ENCODE assay signal across 8 mouse cellular contexts in genomic region chr2:121509584-121509983, GRCm38 (mm10). TPM values are rescaled to one million over a fixed set of nuclear protein-coding genes. Genes with fewer than 3 reads are reported as not detected.
DNase-seq lines count a peak whose midpoint lies in the region; ATAC-seq lines count a peak whose summit lies in the region.

No protein-coding gene starts in this region.

- 17% methylated on average over 16 of the region's 16 CpGs for WGBS in intestine, embryonic 16.5 days

- no peaks in the 10 kb centered on the region for H3K9me3 ChIP-seq in intestine, embryonic 16.5 days (ENCODE audit: control insufficient read depth, low read length)

- DNase-seq in adrenal gland, adult 2 months = peak; percentile 87
- peak; percentile 48 for DNase-seq in embryo, embryonic 11.5 days (ENCODE audit: low read depth, low spot score)
- peak; percentile 57 to 61 for DNase-seq in gastrocnemius, postnatal 36 days
- peak; percentile 34 for DNase-seq in left cerebral cortex, postnatal 4 days
- peak; percentile 54 for DNase-seq in mesoderm, embryonic 11.5 days (ENCODE audit: low read depth, low spot score)
- peak; percentile 51 for DNase-seq in right cerebral cortex, postnatal 4 days

- intact Hi-C loops in gastrocnemius, postnatal 36 days (cut with DNase I) = no loop called here
- intact Hi-C loops in left cerebral cortex, postnatal 4 days (cut with DNase I) = no loop called here

- peak overlapping the region; percentile 64 for H3K9ac ChIP-seq in intestine, embryonic 16.5 days (ENCODE audit: low read depth, low read length)

- H3K36me3 ChIP-seq in intestine, embryonic 16.5 days (ENCODE audit: control insufficient read depth, insufficient read depth, low read length) = 0 out of 2 replicates have a peak, but pooled peaks cover 8% of the 10 kb centered on the region

- peak; percentile 74 for ATAC-seq in intestine, embryonic 16.5 days
- ATAC-seq in activated CD4-positive, CD25-positive, alpha-beta regulatory T cell, adult 4 months = no peak

- 0 out of 2 replicates have a peak overlapping the region, but pooled peaks have one; percentile 33 for H3K27ac ChIP-seq in intestine, embryonic 16.5 days (ENCODE audit: low read length)

- no peaks in the 10 kb centered on the region for H3K27me3 ChIP-seq in intestine, embryonic 16.5 days (replicated peaks; ENCODE audit: control insufficient read depth, insufficient read depth, low read length)

- peak overlapping the region; percentile 47 for H3K4me3 ChIP-seq in intestine, embryonic 16.5 days (ENCODE audit: low read length)

- H3K4me1 ChIP-seq in intestine, embryonic 16.5 days (ENCODE audit: control insufficient read depth, insufficient read depth, low read length) = peaks cover 8% of the 10 kb centered on the region

- peak overlapping the region; percentile 53 for H3K4me2 ChIP-seq in intestine, embryonic 16.5 days (ENCODE audit: low read depth, low read length)

RNA-seq across cellular contexts. Expression of gene Wdr76, which starts 3.1 kb away (rescaled TPM):
- 1 to 10 TPM; 2.6 to 5.4 TPM for total RNA-seq in adrenal gland, adult 2 months (2021)
- 0.46 and 0.66 TPM in 2 replicates for polyA plus RNA-seq in adrenal gland, adult 2 months (2012; rRNA removed)
- 1 to 10 TPM; 1.7 to 2.0 TPM for total RNA-seq in gastrocnemius, postnatal 36 days (2021)
- polyA plus RNA-seq in intestine, embryonic 16.5 days (2015; fragmentation: Nextera tagmentation; extraction: Ambion mirVana) = 4.8 and 5.0 TPM in 2 replicates
- total RNA-seq in left cerebral cortex, postnatal 4 days (2021) = 1 to 10 TPM; 4.5 to 5.8 TPM
- 10 to 100 TPM; 10.1 to 20.5 TPM for polyA plus RNA-seq in activated CD4-positive, CD25-positive, alpha-beta regulatory T cell, adult 4 months (2017; shearing (Covaris generic))

RNA-seq across cellular contexts. Expression of gene Mfap1a, which starts 3.1 kb away (rescaled TPM):
- 10 to 100 TPM; 30.0 to 37.3 TPM for total RNA-seq in adrenal gland, adult 2 months (2021)
- polyA plus RNA-seq in adrenal gland, adult 2 months (2012; rRNA removed) = 0.68 and 0.79 TPM in 2 replicates
- 10 to 100 TPM; 12.8 to 15.7 TPM for total RNA-seq in gastrocnemius, postnatal 36 days (2021)
- polyA plus RNA-seq in intestine, embryonic 16.5 days (2015; fragmentation: Nextera tagmentation; extraction: Ambion mirVana) = 18.7 and 21.5 TPM in 2 replicates
- total RNA-seq in left cerebral cortex, postnatal 4 days (2021) = 10 to 100 TPM; 30.5 to 32.4 TPM
- 10 to 100 TPM; 32.7 to 47.6 TPM for polyA plus RNA-seq in activated CD4-positive, CD25-positive, alpha-beta regulatory T cell, adult 4 months (2017; shearing (Covaris generic))

RNA-seq across cellular contexts. Expression of gene Mfap1b, which starts 35.7 kb away (rescaled TPM):
- 10 to 100 TPM; 37.2 to 38.7 TPM for total RNA-seq in adrenal gland, adult 2 months (2021)
- 0.89 and 0.98 TPM in 2 replicates for polyA plus RNA-seq in adrenal gland, adult 2 months (2012; rRNA removed)
- 10 to 100 TPM; 17.4 to 21.8 TPM for total RNA-seq in gastrocnemius, postnatal 36 days (2021)
- polyA plus RNA-seq in intestine, embryonic 16.5 days (2015; fragmentation: Nextera tagmentation; extraction: Ambion mirVana) = 38.2 and 40.2 TPM in 2 replicates
- 10 to 100 TPM; 33.9 to 37.8 TPM for total RNA-seq in left cerebral cortex, postnatal 4 days (2021)
- polyA plus RNA-seq in activated CD4-positive, CD25-positive, alpha-beta regulatory T cell, adult 4 months (2017; shearing (Covaris generic)) = 100 to 1,000 TPM in 1 of 2 experiments, 10 to 100 TPM in 1; 82.1 to 109 TPM

RNA-seq across cellular contexts. Expression of gene Serinc4, which starts 53.0 kb away (rescaled TPM):
- total RNA-seq in adrenal gland, adult 2 months (2021) = under 1 TPM in 1 of 2 experiments, not detected in 1; 0.21 TPM
- 0.16 and 0.20 TPM in 2 replicates for polyA plus RNA-seq in adrenal gland, adult 2 months (2012; rRNA removed)
- total RNA-seq in gastrocnemius, postnatal 36 days (2021) = not detected
- polyA plus RNA-seq in intestine, embryonic 16.5 days (2015; fragmentation: Nextera tagmentation; extraction: Ambion mirVana) = 0.13 TPM in 1 of 2 replicates, not detected in the other
- total RNA-seq in left cerebral cortex, postnatal 4 days (2021) = 1 to 10 TPM; 2.7 to 3.0 TPM
- not detected for polyA plus RNA-seq in activated CD4-positive, CD25-positive, alpha-beta regulatory T cell, adult 4 months (2017; shearing (Covaris generic))

RNA-seq across cellular contexts. Expression of gene Hypk, which starts 56.5 kb away (rescaled TPM):
- 10 to 100 TPM; 15.7 to 25.5 TPM for total RNA-seq in adrenal gland, adult 2 months (2021)
- polyA plus RNA-seq in adrenal gland, adult 2 months (2012; rRNA removed) = 2.2 and 3.0 TPM in 2 replicates
- total RNA-seq in gastrocnemius, postnatal 36 days (2021) = 10 to 100 TPM; 11.5 to 23.6 TPM
- 88.3 and 89.9 TPM in 2 replicates for polyA plus RNA-seq in intestine, embryonic 16.5 days (2015; fragmentation: Nextera tagmentation; extraction: Ambion mirVana)
- 10 to 100 TPM; 28.1 to 28.9 TPM for total RNA-seq in left cerebral cortex, postnatal 4 days (2021)
- 100 to 1,000 TPM; 120 to 207 TPM for polyA plus RNA-seq in activated CD4-positive, CD25-positive, alpha-beta regulatory T cell, adult 4 months (2017; shearing (Covaris generic))

Comparison
In these comparisons a context has a peak if more than half of its experiments do, and no peak if none do; other contexts are left out.
1. DNase-seq: peak in every context shown above with its lines; median percentile 87 in adrenal gland, adult 2 months; 59 in gastrocnemius, postnatal 36 days; 54 in mesoderm, embryonic 11.5 days; 51 in right cerebral cortex, postnatal 4 days; 48 in embryo, embryonic 11.5 days; 34 in left cerebral cortex, postnatal 4 days.